ENCODE assay signal across 12 mouse cellular contexts in the genomic region with DNA sequence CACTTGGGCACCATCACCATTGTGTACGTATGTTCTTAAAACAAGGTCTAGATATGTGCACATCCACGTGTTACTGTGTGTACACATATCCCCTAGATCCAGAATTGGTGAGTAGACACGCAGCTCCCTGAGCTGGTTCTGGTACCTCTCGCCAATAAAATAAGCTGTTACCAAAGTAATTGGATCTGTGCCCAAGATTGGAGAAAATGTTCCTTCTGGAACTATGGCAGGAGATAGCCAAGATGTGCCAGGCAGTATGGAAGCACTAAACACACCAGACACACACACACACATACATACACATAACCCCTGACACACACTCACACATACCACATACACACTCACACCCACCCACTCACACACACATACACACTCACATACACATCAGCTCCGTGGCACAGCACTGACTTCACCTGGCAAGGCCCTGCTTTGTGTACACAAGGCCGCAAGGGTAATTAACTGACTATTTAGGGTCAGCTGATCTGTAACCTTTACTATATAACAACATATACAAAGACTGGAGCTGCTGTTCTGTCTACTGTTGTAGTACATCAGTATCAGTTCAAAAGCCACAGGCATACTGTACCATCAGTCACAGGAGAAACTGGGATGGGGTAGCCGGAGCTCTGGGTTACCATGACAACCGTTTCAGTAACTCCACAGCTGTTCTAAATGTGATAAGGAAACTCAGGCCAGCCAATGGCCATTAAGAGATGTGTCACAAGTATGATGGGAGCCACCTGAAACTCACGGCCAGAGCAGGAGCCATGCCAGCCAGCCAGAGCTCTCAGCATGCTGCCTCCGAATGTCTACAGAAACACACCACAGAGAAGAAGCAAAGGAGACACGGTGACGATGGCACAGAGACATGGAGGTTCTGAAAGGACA. TPM values are rescaled to one million over a fixed set of nuclear protein-coding genes. Genes with fewer than 3 reads are reported as not detected.
DNase-seq lines count a peak whose midpoint lies in the region; ATAC-seq and TF ChIP-seq lines count a peak whose summit lies in the region.
"Had no signal": no experiment of that assay in that cellular context is flagged by ENCODE, and none has a peak within 500 bp of the region (broad histone marks: within the 10 kb centered on the region; RNA-seq: fewer than 3 reads in every experiment).

No protein-coding gene starts in this region.

- ATAC-seq in liver, embryonic 12.5 days = no peak
- no peak for ATAC-seq in liver, postnatal 0 days
- peak; percentile 67 for ATAC-seq in forebrain, postnatal 0 days

- peaks cover 65% of the 10 kb centered on the region for H3K4me1 ChIP-seq in liver, embryonic 12.5 days
- peaks cover 55% of the 10 kb centered on the region for H3K4me1 ChIP-seq in liver, postnatal 0 days (ENCODE audit: insufficient read depth)
- H3K4me1 ChIP-seq in forebrain, postnatal 0 days (ENCODE audit: insufficient read depth) = peaks cover 21% of the 10 kb centered on the region

- no peaks in the 10 kb centered on the region for H3K9me3 ChIP-seq in liver, embryonic 12.5 days (replicated peaks)
- no peaks in the 10 kb centered on the region for H3K9me3 ChIP-seq in liver, postnatal 0 days (ENCODE audit: low read length)
- H3K9me3 ChIP-seq in forebrain, postnatal 0 days (ENCODE audit: low read length) = no peaks in the 10 kb centered on the region

- H3K4me2 ChIP-seq in liver, embryonic 12.5 days = no peak overlapping the region
- H3K4me2 ChIP-seq in liver, postnatal 0 days (ENCODE audit: low read depth, low read length) = no peak overlapping the region
- H3K4me2 ChIP-seq in forebrain, postnatal 0 days (ENCODE audit: low read depth) = no peak overlapping the region

- no peak overlapping the region for H3K9ac ChIP-seq in liver, embryonic 12.5 days
- no peak overlapping the region for H3K9ac ChIP-seq in liver, postnatal 0 days (replicated peaks)
- H3K9ac ChIP-seq in forebrain, postnatal 0 days = no peak overlapping the region

- no peaks in the 10 kb centered on the region for H3K36me3 ChIP-seq in liver, embryonic 12.5 days
- H3K36me3 ChIP-seq in liver, postnatal 0 days (replicated peaks; ENCODE audit: insufficient read depth, low read length) = 0 out of 2 replicates have a peak, but pooled peaks cover 5% of the 10 kb centered on the region
- no peaks in the 10 kb centered on the region for H3K36me3 ChIP-seq in forebrain, postnatal 0 days (ENCODE audit: insufficient read depth)

- no peak for TF ChIP-seq EP300 in liver, postnatal 0 days (IDR thresholded peaks at IDR 0.05; ENCODE audit: low read depth)

- TF ChIP-seq POLR2A in brain, embryonic 14.5 days (IDR thresholded peaks at IDR 0.05; ENCODE audit: borderline replicate concordance, extremely low read depth, insufficient read depth, insufficient read length, poor library complexity, severe bottlenecking) = no peak

- no peaks in the 10 kb centered on the region for H3K27me3 ChIP-seq in liver, embryonic 12.5 days (replicated peaks)
- H3K27me3 ChIP-seq in liver, postnatal 0 days (ENCODE audit: insufficient read depth, low read length) = no peaks in the 10 kb centered on the region
- H3K27me3 ChIP-seq in forebrain, postnatal 0 days (ENCODE audit: insufficient read depth, low read length) = no peaks in the 10 kb centered on the region

- no peak for TF ChIP-seq CTCF in gastrocnemius, adult 2 months (IDR thresholded peaks at IDR 0.05)
- no peak for TF ChIP-seq CTCF in liver, postnatal 0 days (IDR thresholded peaks at IDR 0.05; ENCODE audit: low read depth)
- TF ChIP-seq CTCF in brain, embryonic 14.5 days (IDR thresholded peaks at IDR 0.05; ENCODE audit: borderline replicate concordance, extremely low read depth, insufficient read depth, insufficient read length) = no peak
- no peak for TF ChIP-seq CTCF in forebrain, postnatal 0 days (IDR thresholded peaks at IDR 0.05; ENCODE audit: low read depth)

- H3K4me3 ChIP-seq in gastrocnemius, adult 2 months = no peak overlapping the region
- H3K4me3 ChIP-seq in liver, embryonic 12.5 days = no peak overlapping the region
- no peak overlapping the region for H3K4me3 ChIP-seq in liver, postnatal 0 days (ENCODE audit: low read depth, low read length)
- H3K4me3 ChIP-seq in forebrain, postnatal 0 days (ENCODE audit: low read depth, low read length) = no peak overlapping the region

- peak overlapping the region; percentile 82; the same call in 1 of the 2 replicates for H3K27ac ChIP-seq in gastrocnemius, adult 2 months
- 0 out of 2 replicates have a peak overlapping the region, but pooled peaks have one; percentile 21 for H3K27ac ChIP-seq in liver, embryonic 12.5 days
- no peak overlapping the region for H3K27ac ChIP-seq in liver, postnatal 0 days (ENCODE audit: low read depth)
- 0 out of 2 replicates have a peak overlapping the region, but pooled peaks have one; percentile 5 for H3K27ac ChIP-seq in forebrain, postnatal 0 days (ENCODE audit: low read depth, low read length)

- no peak for DNase-seq in gastrocnemius, adult 2 months
- DNase-seq in gastrocnemius, postnatal 10 days = no peak
- no peak for DNase-seq in liver, postnatal 0 days
- DNase-seq in brain, embryonic 14.5 days (ENCODE audit: low read depth) = peak; percentile 58
- peak; percentile 54 for DNase-seq in forebrain, postnatal 0 days
- no peak for DNase-seq in spleen, adult 18-20 months
- DNase-seq in frontal cortex, postnatal 14 days (ENCODE audit: low spot score in 2 of 2) = no peak
- DNase-seq: gastrocnemius, postnatal 36 days; kidney, adult 11 months; kidney, postnatal 4 days; lung, postnatal 36 days had no signal

- 77% methylated on average over 12 of the region's 12 CpGs for WGBS in liver, embryonic 12.5 days (ENCODE audit: insufficient replicate concordance)
- 81% methylated on average over 12 of the region's 12 CpGs for WGBS in liver, postnatal 0 days (ENCODE audit: insufficient replicate concordance)
- WGBS in forebrain, postnatal 0 days = 54% methylated on average over 12 of the region's 12 CpGs

- intact Hi-C loops in gastrocnemius, adult 2 months (cut with DNase I) = no loop called here

RNA-seq across cellular contexts. Expression of gene Tbc1d8, which starts 38.6 kb away (rescaled TPM):
- total RNA-seq in gastrocnemius, adult 2 months (2021) = 1 to 10 TPM; 8.3 to 9.7 TPM
- 10 to 100 TPM in 1 of 2 experiments, 1 to 10 TPM in 1; 10.0 to 13.0 TPM for total RNA-seq in gastrocnemius, postnatal 10 days (2021)
- 4.9 and 5.0 TPM in 2 replicates for polyA plus RNA-seq in liver, embryonic 12.5 days (2016; fragmentation: Nextera tagmentation; extraction: Ambion mirVana)
- polyA plus RNA-seq in liver, postnatal 0 days (2015; fragmentation: Nextera tagmentation; extraction: Ambion mirVana) = 7.2 and 8.8 TPM in 2 replicates
- 12.6 and 12.8 TPM in 2 replicates for polyA plus RNA-seq in brain, embryonic 14.5 days (2012; rRNA removed)
- total RNA-seq in forebrain, postnatal 0 days (2014; rRNA removed) = 15.9 and 19.3 TPM in 2 replicates
- 6.0 and 7.7 TPM in 2 replicates for polyA plus RNA-seq in forebrain, postnatal 0 days (2015; fragmentation: Nextera tagmentation; extraction: Ambion mirVana)

Comparison
In these comparisons a context has a peak if more than half of its experiments do, and no peak if none do; other contexts are left out.
1. DNase-seq: peak in brain, embryonic 14.5 days (single experiment) and forebrain, postnatal 0 days (single experiment); none in gastrocnemius, adult 2 months (single experiment), gastrocnemius, postnatal 10 days (single experiment), liver, postnatal 0 days (single experiment), spleen, adult 18-20 months (0 of 2) and frontal cortex, postnatal 14 days (0 of 2).